14 mouse cellular contexts compared by ENCODE assay signal in genomic region chr5:101658984-101659290, GRCm38 (mm10). TPM values are rescaled to one million over a fixed set of nuclear protein-coding genes. Genes with fewer than 3 reads are reported as not detected.
A peak's percentile ranks its signal among the peaks of the same experiment; 100 is the strongest.
DNase-seq lines count a peak whose midpoint lies in the region; ATAC-seq and TF ChIP-seq lines count a peak whose summit lies in the region.
"Had no signal": no experiment of that assay in that cellular context is flagged by ENCODE, and none has a peak within 500 bp of the region (broad histone marks: within the 10 kb centered on the region; RNA-seq: fewer than 3 reads in every experiment).

No protein-coding gene starts in this region.

- no peaks in the 10 kb centered on the region for H3K36me3 ChIP-seq in kidney, embryonic 14.5 days (ENCODE audit: control insufficient read depth, insufficient read depth, low read length)
- no peaks in the 10 kb centered on the region for H3K36me3 ChIP-seq in kidney, adult 2 months (ENCODE audit: control insufficient read depth, insufficient read depth, low read length)
- no peaks in the 10 kb centered on the region for H3K36me3 ChIP-seq in embryonic facial prominence, embryonic 10.5 days (replicated peaks)
- peaks cover 9% of the 10 kb centered on the region; the same call in 1 of the 2 replicates for H3K36me3 ChIP-seq in hindbrain, embryonic 10.5 days
- no peaks in the 10 kb centered on the region for H3K36me3 ChIP-seq in midbrain, embryonic 15.5 days (replicated peaks)
- H3K36me3 ChIP-seq: G1E had no signal

- peak overlapping the region; percentile 20; the same call in 1 of the 2 replicates for H3K4me3 ChIP-seq in kidney, embryonic 14.5 days (ENCODE audit: low read length)
- no peak overlapping the region for H3K4me3 ChIP-seq in kidney, adult 2 months (ENCODE audit: insufficient read depth, low read depth, low read length)
- peak overlapping the region; percentile 48 for H3K4me3 ChIP-seq in embryonic facial prominence, embryonic 10.5 days
- peak overlapping the region; percentile 66 for H3K4me3 ChIP-seq in hindbrain, embryonic 10.5 days
- 0 out of 2 replicates have a peak overlapping the region, but pooled peaks have one; percentile 5 for H3K4me3 ChIP-seq in midbrain, embryonic 15.5 days

- intact Hi-C loops in left cerebral cortex, postnatal 10 days (cut with DNase I), result no loop called here

- DNase-seq in kidney, adult 2 months, result no peak
- peak; percentile 55 for DNase-seq in embryonic facial prominence, embryonic 10.5 days (ENCODE audit: low spot score)
- no peak for DNase-seq in hindbrain, embryonic 10.5 days (ENCODE audit: low spot score)
- DNase-seq in left cerebral cortex, postnatal 10 days (ENCODE audit: extremely low spot score in 1 of 2, low spot score in 2 of 2), result no peak
- no peak for DNase-seq in layer of hippocampus, postnatal 14 days (ENCODE audit: low spot score in 2 of 2)
- DNase-seq: adrenal gland, postnatal 25 days; cerebellum, adult 9-11 months had no signal

- TF ChIP-seq POLR2A in kidney, adult 2 months (IDR thresholded peaks at IDR 0.05; ENCODE audit: low read depth, low read length), result no peak

- ATAC-seq in kidney, embryonic 14.5 days (ENCODE audit: low FRiP score, low TSS enrichment), result no peak
- no peak for ATAC-seq in midbrain, embryonic 15.5 days (replicated peaks)
- no peak for ATAC-seq in megakaryocyte, adult 5-6 weeks (ENCODE audit: poor library complexity, severe bottlenecking)
- ATAC-seq: lung, postnatal 0 days had no signal

- no peak overlapping the region for H3K9ac ChIP-seq in kidney, embryonic 14.5 days (ENCODE audit: low read depth, low read length)
- no peak overlapping the region for H3K9ac ChIP-seq in midbrain, embryonic 15.5 days

- under 1% methylated on average over 23 of the region's 23 CpGs for WGBS in kidney, embryonic 14.5 days
- WGBS in kidney, adult 2 months, result 11% methylated on average over 23 of the region's 23 CpGs
- under 1% methylated on average over 23 of the region's 23 CpGs for WGBS in embryonic facial prominence, embryonic 10.5 days
- 0% methylated on average over 23 of the region's 23 CpGs for WGBS in hindbrain, embryonic 10.5 days
- WGBS in midbrain, embryonic 15.5 days, result under 1% methylated on average over 23 of the region's 23 CpGs

- TF ChIP-seq CTCF in kidney, adult 2 months (conservative IDR thresholded peaks at IDR 0.05; ENCODE audit: insufficient read depth, insufficient read length, low read depth, low read length), result no peak

- peaks cover 79% of the 10 kb centered on the region for H3K27me3 ChIP-seq in kidney, embryonic 14.5 days (ENCODE audit: control insufficient read depth, insufficient read depth, low read length)
- H3K27me3 ChIP-seq in kidney, adult 2 months (replicated peaks; ENCODE audit: control insufficient read depth, insufficient read depth, low read length), result peaks cover 13% of the 10 kb centered on the region
- peaks cover 100% of the 10 kb centered on the region for H3K27me3 ChIP-seq in embryonic facial prominence, embryonic 10.5 days (replicated peaks; ENCODE audit: low read depth, poor library complexity, severe bottlenecking)
- H3K27me3 ChIP-seq in hindbrain, embryonic 10.5 days (ENCODE audit: insufficient read depth, poor library complexity, severe bottlenecking), result peaks cover 100% of the 10 kb centered on the region
- H3K27me3 ChIP-seq in midbrain, embryonic 15.5 days (replicated peaks), result peaks cover 78% of the 10 kb centered on the region

- no peaks in the 10 kb centered on the region for H3K9me3 ChIP-seq in kidney, embryonic 14.5 days (ENCODE audit: control insufficient read depth, low read length)
- H3K9me3 ChIP-seq in embryonic facial prominence, embryonic 10.5 days, result no peaks in the 10 kb centered on the region
- 0 out of 2 replicates have a peak, but pooled peaks cover 3% of the 10 kb centered on the region for H3K9me3 ChIP-seq in hindbrain, embryonic 10.5 days
- H3K9me3 ChIP-seq in midbrain, embryonic 15.5 days, result no peaks in the 10 kb centered on the region

- no peak overlapping the region for H3K27ac ChIP-seq in kidney, embryonic 14.5 days (ENCODE audit: low read depth, low read length)
- H3K27ac ChIP-seq in kidney, adult 2 months (ENCODE audit: insufficient read depth, low read depth, low read length), result no peak overlapping the region
- peak overlapping the region; percentile 4; the same call in 1 of the 2 replicates for H3K27ac ChIP-seq in embryonic facial prominence, embryonic 10.5 days (replicated peaks)
- H3K27ac ChIP-seq in hindbrain, embryonic 10.5 days, result peak overlapping the region; percentile 82
- no peak overlapping the region for H3K27ac ChIP-seq in midbrain, embryonic 15.5 days

- peak overlapping the region; percentile 19; the same call in 1 of the 2 replicates for H3K4me2 ChIP-seq in kidney, embryonic 14.5 days (replicated peaks; ENCODE audit: low read depth, low read length)
- peak overlapping the region; percentile 25 for H3K4me2 ChIP-seq in midbrain, embryonic 15.5 days

- H3K4me1 ChIP-seq in kidney, embryonic 14.5 days (ENCODE audit: control insufficient read depth, insufficient read depth, low read length), result peaks cover 7% of the 10 kb centered on the region; the same call in 1 of the 2 replicates
- H3K4me1 ChIP-seq in kidney, adult 2 months (ENCODE audit: control insufficient read depth, insufficient read depth, low read length), result no peaks in the 10 kb centered on the region
- H3K4me1 ChIP-seq in embryonic facial prominence, embryonic 10.5 days, result peaks cover 23% of the 10 kb centered on the region
- H3K4me1 ChIP-seq in hindbrain, embryonic 10.5 days (replicated peaks), result peaks cover 34% of the 10 kb centered on the region
- peaks cover 16% of the 10 kb centered on the region for H3K4me1 ChIP-seq in midbrain, embryonic 15.5 days

RNA-seq across cellular contexts. Expression of gene Nkx6-1, which starts 5.9 kb away (rescaled TPM):
- polyA plus RNA-seq in kidney, embryonic 14.5 days (2014; fragmentation: Nextera tagmentation; extraction: Ambion mirVana), result 0.70 and 0.86 TPM in 2 replicates
- polyA plus RNA-seq in kidney, adult 2 months (2012; rRNA removed), result 0.08 and 0.16 TPM in 2 replicates
- 0.87 and 4.2 TPM in 2 replicates for polyA plus RNA-seq in embryonic facial prominence, embryonic 10.5 days (2016; fragmentation: Nextera tagmentation; extraction: Ambion mirVana)
- polyA plus RNA-seq in hindbrain, embryonic 10.5 days (2016; fragmentation: Nextera tagmentation; extraction: Ambion mirVana), result 8.1 and 9.8 TPM in 2 replicates
- polyA plus RNA-seq in midbrain, embryonic 15.5 days (2015; fragmentation: Nextera tagmentation; extraction: Ambion mirVana), result 2.1 and 2.5 TPM in 2 replicates
- total RNA-seq in megakaryocyte, adult 5-6 weeks (2015), result not detected in 2 replicates
- not detected in 2 replicates for total RNA-seq in megakaryocyte, adult 5-6 weeks (2017)
- total RNA-seq in left cerebral cortex, postnatal 10 days (2021), result under 1 TPM; 0.28 to 0.36 TPM
- under 1 TPM; 0.48 to 0.60 TPM for total RNA-seq in layer of hippocampus, postnatal 14 days (2021)
- total RNA-seq: adrenal gland, postnatal 25 days had no signal
- polyA plus RNA-seq: G1E; heart, postnatal 0 days; spleen, adult 2 months had no signal

Comparison
In these comparisons a context has a peak if more than half of its experiments do, and no peak if none do; other contexts are left out.
1. H3K27ac ChIP-seq: peak in embryonic facial prominence, embryonic 10.5 days (single experiment) and hindbrain, embryonic 10.5 days (single experiment); none in kidney, embryonic 14.5 days (single experiment), kidney, adult 2 months (single experiment) and midbrain, embryonic 15.5 days (single experiment).